Mouse (Mus musculus) bone marrow macrophage, adult 2 months (primary cell): Measurements from ENCODE around the gene Slc41a3.

Experiments
- CTCF ChIP-seq: IDR thresholded peaks from 2 replicates; pipeline ENCODE4 v1.5.1; 2012; ENCODE audit warnings: low read depth, mild to moderate bottlenecking, low read length, moderate library complexity
- POLR2A ChIP-seq: IDR thresholded peaks from 2 replicates; pipeline ENCODE4 v1.6.1; 2012; ENCODE audit warnings: mild to moderate bottlenecking, low read depth, low read length, borderline replicate concordance

GRCm38 (mm10) chr6:90597060-90597459, 7.5 kb upstream of the Slc41a3 start:
- TF ChIP-seq POLR2A (no peak), CTCF (no peak)
